Mouse (Mus musculus) cerebellum, adult 2 months (tissue): Measurements from ENCODE around the gene Acot5.
"Not testable (repeated sequence)": the region's sequence is repeated elsewhere in the genome, so short reads cannot be mapped to it uniquely, and the experiment has no call there.

Source experiments
- CTCF ChIP-seq: fragments of 200-500 bp; IDR thresholded peaks from 2 replicates; pipeline ENCODE4 v1.5.1; 2011; ENCODE audit warnings: low read depth, mild to moderate bottlenecking, control low read depth, low read length, moderate library complexity, borderline replicate concordance; ENCODE audit not compliant: insufficient read depth
- POLR2A ChIP-seq: fragments of 200-500 bp; IDR thresholded peaks from 2 replicates; pipeline ENCODE4 v1.6.1; 2011; ENCODE audit warnings: low read length, control low read depth, borderline replicate concordance; ENCODE audit not compliant: insufficient read depth

GRCm38 (mm10) chr12:84069582-84069981 lies 457 bp downstream of the Acot5 start:
- TF ChIP-seq CTCF, POLR2A: not testable (repeated sequence)
